Mouse (Mus musculus) C2C12 (cell line): ENCODE measurements at regions not wholly inside any gene's neighbourhood (a gene's known extent, or its start where the extent isn't known, plus 50 kb on each side); places are given as distances from the start of the nearest gene placed in this dataset.

ENCODE experiments used
- CEBPB ChIP-seq: IDR thresholded peaks from one replicate; pipeline ENCODE4 v1.6.1; 2011; ENCODE audit warnings: low read depth, mild to moderate bottlenecking, control low read depth, moderate library complexity
- CTCF ChIP-seq: IDR thresholded peaks from one replicate; pipeline ENCODE4 v1.5.1; 2011; ENCODE audit not compliant: control insufficient read depth, insufficient read depth, insufficient read length
- FOSL1 ChIP-seq: IDR thresholded peaks from one replicate; pipeline ENCODE4 v1.8.0; 2011; ENCODE audit warnings: mild to moderate bottlenecking, low read length; ENCODE audit not compliant: poor library complexity, insufficient read depth, severe bottlenecking
- MAX ChIP-seq: IDR thresholded peaks from one replicate; pipeline ENCODE4 v1.6.1; 2011; ENCODE audit warnings: mild to moderate bottlenecking, control low read depth
- MYOD1 ChIP-seq: IDR thresholded peaks from one replicate; pipeline ENCODE4 v1.6.1; 2011; ENCODE audit warnings: low read depth; ENCODE audit not compliant: control insufficient read depth, insufficient read length
- USF1 ChIP-seq: IDR thresholded peaks from one replicate; pipeline ENCODE4 v1.6.1; 2011; ENCODE audit warnings: low read depth, mild to moderate bottlenecking, control low read depth, moderate library complexity

DNA sequence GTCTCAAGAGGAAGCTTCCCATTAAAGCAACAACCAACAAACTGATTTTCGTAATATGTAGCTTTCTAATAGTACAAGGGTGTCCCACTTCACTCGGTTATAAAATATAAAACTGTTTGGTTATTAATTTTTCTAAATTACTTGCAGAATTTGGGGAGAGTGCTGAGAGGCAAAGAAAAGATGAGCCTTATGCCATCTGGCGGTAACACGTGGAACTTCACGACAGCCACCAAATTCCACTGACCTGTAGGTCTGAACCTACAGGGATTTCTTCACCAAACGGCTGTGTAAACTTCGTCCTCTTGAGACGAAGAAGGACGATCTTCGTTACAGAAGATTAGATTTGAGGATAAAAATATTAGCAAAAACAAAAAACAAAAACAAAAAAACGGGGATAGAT lies 262.1 kb upstream of the Nfe2l3 start:
- TF ChIP-seq CTCF (no peak), CEBPB (no peak), MAX (peak; percentile 54), FOSL1 (no peak), MYOD1 (no peak), USF1 (no peak)
